8 mouse cellular contexts compared by ENCODE assay signal in the genomic region with DNA sequence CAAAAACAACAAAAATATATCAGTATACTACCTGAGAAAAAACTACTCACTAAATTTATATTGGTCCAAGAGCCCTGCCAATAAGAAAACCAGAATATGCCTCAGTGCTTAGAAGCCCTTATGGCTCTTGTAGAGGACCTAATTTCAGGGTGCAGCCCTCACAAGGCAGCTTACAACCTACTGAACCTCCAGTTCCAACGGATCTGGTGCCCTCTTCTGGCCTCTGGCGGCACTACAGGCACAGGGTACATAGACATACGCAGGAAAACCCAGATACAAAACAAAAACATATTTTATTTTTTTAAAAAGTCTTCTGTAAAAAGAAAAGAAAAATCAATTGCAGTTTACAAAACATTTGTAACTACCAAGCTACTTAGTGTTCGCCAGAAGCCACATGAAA.
A peak's percentile ranks its signal among the peaks of the same experiment; 100 is the strongest.
DNase-seq lines count a peak whose midpoint lies in the region; ATAC-seq and TF ChIP-seq lines count a peak whose summit lies in the region.

No protein-coding gene starts in this region.

- H3K27me3 ChIP-seq in cerebellum, adult 2 months (ENCODE audit: control insufficient read depth, insufficient read depth, low read length) = no peaks in the 10 kb centered on the region
- H3K27me3 ChIP-seq in lung, embryonic 14.5 days (ENCODE audit: insufficient read depth, low read length) = no peaks in the 10 kb centered on the region

- TF ChIP-seq POLR2A in cerebellum, adult 2 months (IDR thresholded peaks at IDR 0.05; ENCODE audit: borderline replicate concordance, insufficient read depth, low read length) = no peak

- peak in 1 of 2 experiments; percentile 10 for DNase-seq in cerebellum, adult 2 months
- DNase-seq in cerebellum, adult 11-12 months = no peak
- DNase-seq in left cerebral cortex, postnatal 14 days (ENCODE audit: low spot score in 2 of 2) = peak; percentile 6 to 30
- DNase-seq in left cerebral cortex, adult 8-10 months (ENCODE audit: low spot score in 2 of 2) = no peak
- DNase-seq in adipocyte (ENCODE audit: low spot score) = peak; percentile 14
- peak; percentile 18 for DNase-seq in forelimb bud, embryonic 11.5 days (ENCODE audit: low read depth, low spot score)
- peak; percentile 74 for DNase-seq in lung, embryonic 14.5 days
- DNase-seq in spleen, postnatal 36 days (ENCODE audit: low spot score in 2 of 2) = peak; percentile 61 to 68

- H3K9ac ChIP-seq in lung, embryonic 14.5 days = no peak overlapping the region

- H3K36me3 ChIP-seq in lung, embryonic 14.5 days (ENCODE audit: insufficient read depth) = no peaks in the 10 kb centered on the region

- no peak for ATAC-seq in lung, embryonic 14.5 days (ENCODE audit: insufficient read depth)

- no peak overlapping the region for H3K27ac ChIP-seq in cerebellum, adult 2 months (ENCODE audit: insufficient read depth, low read length)
- no peak overlapping the region for H3K27ac ChIP-seq in lung, embryonic 14.5 days (ENCODE audit: low read depth)

- intact Hi-C loops in left cerebral cortex, postnatal 14 days (cut with DNase I) = no loop called here

- no peaks in the 10 kb centered on the region for H3K4me1 ChIP-seq in cerebellum, adult 2 months (ENCODE audit: control insufficient read depth, insufficient read depth, low read length)
- H3K4me1 ChIP-seq in lung, embryonic 14.5 days (ENCODE audit: insufficient read depth) = no peaks in the 10 kb centered on the region

- H3K9me3 ChIP-seq in lung, embryonic 14.5 days (ENCODE audit: low read depth, low read length) = no peaks in the 10 kb centered on the region

- H3K4me3 ChIP-seq in cerebellum, adult 2 months (replicated peaks; ENCODE audit: insufficient read depth, low read depth, low read length) = no peak overlapping the region
- no peak overlapping the region for H3K4me3 ChIP-seq in lung, embryonic 14.5 days (ENCODE audit: low read depth, low read length)

- 31% methylated on average over 4 of the region's 4 CpGs for WGBS in cerebellum, adult 2 months
- 33% methylated on average over 4 of the region's 4 CpGs for WGBS in lung, embryonic 14.5 days

- TF ChIP-seq CTCF in cerebellum, adult 2 months (IDR thresholded peaks at IDR 0.05; ENCODE audit: borderline replicate concordance, insufficient read depth, low read depth, low read length) = peak; percentile 44
- TF ChIP-seq CTCF in lung, embryonic 14.5 days (IDR thresholded peaks at IDR 0.05; ENCODE audit: low read depth) = peak; percentile 69

- H3K4me2 ChIP-seq in lung, embryonic 14.5 days = no peak overlapping the region

Comparison
In these comparisons a context has a peak if more than half of its experiments do, and no peak if none do; other contexts are left out.
1. DNase-seq: peak in left cerebral cortex, postnatal 14 days (2 of 2), adipocyte (single experiment), forelimb bud, embryonic 11.5 days (single experiment), lung, embryonic 14.5 days (single experiment) and spleen, postnatal 36 days (2 of 2); none in cerebellum, adult 11-12 months (single experiment) and left cerebral cortex, adult 8-10 months (0 of 2).